Mouse (Mus musculus) heart, postnatal 0 days (tissue): ENCODE measurements around the gene Gpha2. TPM values are rescaled to one million over a fixed set of nuclear protein-coding genes. Genes with fewer than 3 reads are reported as not detected.

Source experiments
- ATAC-seq: fragments of 200-750 bp; cut with Nextera tagmentation; 2 replicates; pipeline ENCODE4 v1.8.0; 2017; ENCODE audit warnings: low read depth, moderate number of reproducible peaks, moderate library complexity; ENCODE audit not compliant: insufficient read depth
- DNase-seq: peaks from one replicate; pipeline ENCODE4 v3.0.0-alpha.2; 2016; ENCODE audit warnings: low spot score
- H3K27ac ChIP-seq: fragments of 300-500 bp; sonication (generic); 2 replicates; pipeline ENCODE4 v1.5.1; 2014; ENCODE audit warnings: low read depth, mild to moderate bottlenecking
- H3K27me3 ChIP-seq: fragments of 300-500 bp; sonication (generic); 2 replicates; pipeline ENCODE4 v1.6.1; 2014; ENCODE audit warnings: low read length, mixed read lengths; ENCODE audit not compliant: control insufficient read depth, insufficient read depth
- H3K36me3 ChIP-seq: fragments of 300-500 bp; sonication (generic); replicated peaks from 2 replicates; pipeline ENCODE4 v1.6.1; 2014; ENCODE audit warnings: low read length, mixed read lengths; ENCODE audit not compliant: control insufficient read depth, insufficient read depth
- H3K4me1 ChIP-seq: fragments of 300-500 bp; sonication (generic); 2 replicates; pipeline ENCODE4 v1.6.1; 2014; ENCODE audit warnings: antibody characterized with exemption; ENCODE audit not compliant: control insufficient read depth, insufficient read depth
- H3K4me2 ChIP-seq: fragments of 300-500 bp; sonication (generic); 2 replicates; pipeline ENCODE4 v1.6.1; 2014; ENCODE audit warnings: low read depth, mild to moderate bottlenecking, low read length, moderate library complexity
- H3K4me3 ChIP-seq: fragments of 300-500 bp; sonication (generic); 2 replicates; pipeline ENCODE4 v1.5.1; 2014; ENCODE audit warnings: low read depth, low read length
- H3K9ac ChIP-seq: fragments of 300-500 bp; sonication (generic); replicated peaks from 2 replicates; pipeline ENCODE4 v1.6.1; 2014; ENCODE audit warnings: low read depth, low read length, mixed read lengths
- H3K9me3 ChIP-seq: fragments of 300-500 bp; sonication (generic); replicated peaks from 2 replicates; pipeline ENCODE4 v1.6.1; 2016; ENCODE audit warnings: low read length; ENCODE audit not compliant: control insufficient read depth
- CTCF ChIP-seq: IDR thresholded peaks from 2 replicates; pipeline ENCODE4 v1.5.1; 2016; ENCODE audit warnings: antibody characterized with exemption, control low read depth, low read depth
- EP300 ChIP-seq: IDR thresholded peaks from 2 replicates; pipeline ENCODE4 v1.6.1; 2016; ENCODE audit warnings: antibody characterized with exemption, low read depth
- WGBS: fragments of 180-500 bp; shearing (Covaris S2); extraction: QIAGEN DNeasy Blood & Tissue Kit; methylation state at CpG from one replicate; pipeline ENCODE4 v1.1.7; 2014; 5-methylcytosine and 5-hydroxymethylcytosine counted together
- polyA plus RNA-seq: library from polyadenylated mRNA; unstranded; fragments of >200 nt; fragmentation: Nextera tagmentation; extraction: Ambion mirVana; gene quantifications from 2 replicates; pipeline ENCODE4 v1.2.1, GENCODE M21; 2015
- total RNA-seq: library from RNA; depleted of rRNA; stranded (reverse); fragments of >200 nt; gene quantifications from 2 replicates; pipeline ENCODE4 v1.2.3, GENCODE M21; 2014; ENCODE audit warnings: low replicate concordance

Gpha2 gene
- total and polyA plus RNA-seq, 2 experiments from 2014 or later = not detected

DNA sequence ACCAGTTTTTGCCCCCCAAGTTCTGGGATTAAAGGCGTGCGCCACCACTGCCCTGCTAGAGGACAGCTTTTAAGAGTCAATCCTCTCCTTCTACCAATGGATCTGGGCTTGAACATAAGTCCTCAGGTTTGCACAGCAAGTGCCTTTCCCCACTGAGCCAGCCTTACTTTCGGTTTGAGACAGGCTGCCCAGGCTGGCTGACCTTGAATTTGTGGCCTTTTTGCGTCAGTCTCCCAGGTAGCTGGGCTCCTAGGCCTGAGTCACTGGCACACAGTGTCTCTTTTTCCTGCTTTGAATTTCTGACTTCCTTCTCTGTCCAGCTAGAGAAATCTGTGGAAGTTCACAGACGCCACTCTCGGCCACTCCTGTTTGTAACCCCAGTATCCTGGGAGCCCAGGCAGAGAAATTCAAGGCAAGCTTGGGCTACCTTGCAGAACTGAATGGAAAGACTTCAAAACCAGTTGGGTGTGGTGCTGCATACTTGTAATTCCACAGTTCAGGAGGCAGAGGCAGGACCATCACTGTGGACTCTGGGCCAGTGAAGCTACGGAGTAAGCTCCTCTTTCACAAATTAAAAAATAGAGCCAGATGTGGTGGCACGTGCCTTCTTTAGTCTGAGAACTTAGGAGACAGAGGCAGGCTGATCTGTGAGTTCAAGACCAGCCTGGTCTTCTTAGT lies 43.8 kb downstream of the Gpha2 start:
- Histone ChIP-seq H3K9ac (no peak overlapping the region), H3K4me1 (peaks cover 12% of the 10 kb centered on the region; the same call in 1 of the 2 replicates), H3K27me3 (peaks cover 5% of the 10 kb centered on the region; the same call in 1 of the 2 replicates), H3K36me3 (no peaks in the 10 kb centered on the region), H3K4me2 (no peak overlapping the region), H3K27ac (no peak overlapping the region), H3K4me3 (no peak overlapping the region), H3K9me3 (no peaks in the 10 kb centered on the region)
- TF ChIP-seq EP300 = no peak
- no peak for TF ChIP-seq CTCF
- DNase-seq (no peak), ATAC-seq (no peak)
- WGBS = 89% methylated on average over 8 of the region's 8 CpGs

DNA sequence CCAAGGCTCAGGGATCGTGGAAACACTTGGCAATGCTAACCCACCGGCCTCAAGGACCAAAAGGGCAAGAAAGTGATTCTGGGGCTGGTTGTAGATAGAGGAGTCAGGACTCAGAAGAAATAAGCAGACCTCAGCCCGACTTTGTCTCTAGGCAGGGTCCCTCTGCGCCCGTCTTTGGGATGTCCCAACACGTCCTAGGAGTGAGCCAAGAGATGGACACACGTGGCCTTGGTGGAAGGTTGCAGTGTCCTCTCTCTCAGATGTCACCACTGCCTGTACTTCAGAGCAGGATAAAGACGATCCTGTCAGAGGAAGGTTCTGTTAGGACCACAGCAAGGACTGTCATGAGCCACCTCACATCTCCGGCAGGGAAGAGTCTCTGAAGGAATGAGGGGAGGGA lies 44.5 kb downstream of the Gpha2 start:
- Histone ChIP-seq H3K4me1 (peaks cover 13% of the 10 kb centered on the region; the same call in 1 of the 2 replicates), H3K9ac (no peak overlapping the region), H3K36me3 (no peaks in the 10 kb centered on the region), H3K4me3 (no peak overlapping the region), H3K4me2 (no peak overlapping the region), H3K9me3 (no peaks in the 10 kb centered on the region), H3K27ac (no peak overlapping the region), H3K27me3 (peaks cover 5% of the 10 kb centered on the region; the same call in 1 of the 2 replicates)
- DNase-seq = no peak
- no peak for ATAC-seq
- WGBS = 61% methylated on average over 9 of the region's 9 CpGs
- TF ChIP-seq CTCF (no peak), EP300 (no peak)

DNA sequence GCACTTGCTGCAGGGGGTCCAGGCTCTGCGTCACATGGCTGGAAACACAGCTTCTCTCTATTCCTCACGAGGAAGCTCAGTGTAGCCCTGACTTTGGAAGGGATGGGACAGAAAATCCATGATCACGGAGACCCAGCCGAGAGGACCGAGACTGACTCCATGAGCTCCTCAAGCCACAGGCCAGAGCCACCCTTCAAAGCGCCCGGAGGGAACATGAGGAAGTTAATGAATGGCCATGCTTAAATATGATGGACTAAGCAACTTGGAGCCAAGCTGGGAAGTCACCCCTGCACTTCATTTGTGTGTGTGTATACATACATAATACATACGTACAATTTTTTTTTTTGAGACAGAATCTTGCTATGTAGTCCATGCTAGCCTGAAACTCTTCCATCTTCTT lies 45.0 kb downstream of the Gpha2 start:
- Histone ChIP-seq H3K4me2 (no peak overlapping the region), H3K4me3 (no peak overlapping the region), H3K36me3 (no peaks in the 10 kb centered on the region), H3K9ac (no peak overlapping the region), H3K9me3 (no peaks in the 10 kb centered on the region), H3K27ac (no peak overlapping the region), H3K4me1 (peaks cover 19% of the 10 kb centered on the region; the same call in 1 of the 2 replicates), H3K27me3 (peaks cover 5% of the 10 kb centered on the region; the same call in 1 of the 2 replicates)
- TF ChIP-seq CTCF = no peak
- TF ChIP-seq EP300 = no peak
- DNase-seq (no peak), ATAC-seq (no peak)
- 59% methylated on average over 8 of the region's 8 CpGs for WGBS

DNA sequence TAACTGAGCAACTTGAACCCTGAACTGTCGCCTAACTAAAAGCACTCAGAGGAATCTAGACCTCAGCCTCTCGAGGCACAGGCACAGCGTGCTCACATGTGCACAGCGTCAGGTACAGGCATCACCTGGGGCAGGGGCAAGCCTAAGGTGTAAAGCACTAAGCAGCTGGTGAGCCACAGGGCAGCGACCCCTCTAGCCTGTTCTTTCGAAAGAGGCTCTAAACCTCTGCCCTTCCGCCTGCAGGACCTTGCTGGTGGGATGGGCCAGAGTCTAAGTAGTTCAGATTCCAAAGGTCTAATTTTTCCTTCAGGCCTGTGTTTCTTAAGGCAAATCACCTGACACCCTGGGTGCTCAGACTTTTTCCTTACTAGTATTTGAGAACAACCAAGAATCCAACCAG lies 45.9 kb downstream of the Gpha2 start:
- Histone ChIP-seq H3K27ac (no peak overlapping the region), H3K9me3 (no peaks in the 10 kb centered on the region), H3K9ac (no peak overlapping the region), H3K27me3 (peaks cover 5% of the 10 kb centered on the region; the same call in 1 of the 2 replicates), H3K36me3 (no peaks in the 10 kb centered on the region), H3K4me3 (no peak overlapping the region), H3K4me1 (peaks cover 19% of the 10 kb centered on the region; the same call in 1 of the 2 replicates), H3K4me2 (no peak overlapping the region)
- no peak for ATAC-seq
- no peak for DNase-seq
- WGBS = 77% methylated on average over 7 of the region's 7 CpGs
- no peak for TF ChIP-seq EP300
- TF ChIP-seq CTCF = no peak

DNA sequence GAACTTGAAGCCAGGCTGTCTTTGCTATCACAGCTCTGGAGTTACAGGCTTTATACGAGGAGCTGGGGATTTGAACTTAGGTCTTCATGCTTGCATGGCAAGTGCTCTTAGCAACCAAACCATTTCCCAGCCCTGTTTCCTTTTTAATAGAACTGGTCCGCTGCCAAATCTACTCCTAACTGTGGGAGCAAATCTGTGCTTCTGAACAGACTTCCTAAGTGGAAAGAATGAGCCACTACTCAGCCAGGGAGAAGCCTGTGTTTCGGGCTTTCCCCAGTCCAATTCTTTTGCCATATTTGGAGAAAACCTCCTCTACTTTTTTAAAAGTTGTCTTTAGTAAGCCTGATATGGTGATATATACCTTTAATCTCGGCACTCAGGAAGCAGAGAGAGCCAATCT lies 46.6 kb downstream of the Gpha2 start:
- ATAC-seq = no peak
- H3K27me3 ChIP-seq = peaks cover 5% of the 10 kb centered on the region; the same call in 1 of the 2 replicates
- H3K4me3 ChIP-seq = no peak overlapping the region
- H3K9me3 ChIP-seq = no peaks in the 10 kb centered on the region
- H3K4me2 ChIP-seq = no peak overlapping the region
- no peak overlapping the region for H3K9ac ChIP-seq
- H3K27ac ChIP-seq = peak overlapping the region; percentile 62
- no peak for TF ChIP-seq EP300
- no peak for TF ChIP-seq CTCF
- peak; percentile 54 for DNase-seq
- H3K4me1 ChIP-seq = peaks cover 19% of the 10 kb centered on the region; the same call in 1 of the 2 replicates
- no peaks in the 10 kb centered on the region for H3K36me3 ChIP-seq
- WGBS = 54% methylated on average over 4 of the region's 4 CpGs
